Mouse (Mus musculus) hindbrain, embryonic 10.5 days (tissue): Measurements from ENCODE around the gene Ddah2. TPM values are rescaled to one million over a fixed set of nuclear protein-coding genes. Genes with fewer than 3 reads are reported as not detected.

Source experiments
- DNase-seq: peaks from one replicate; pipeline ENCODE4 v3.0.0-alpha.2; 2017; ENCODE audit warnings: low spot score
- H3K27ac ChIP-seq: fragments of 300-500 bp; sonication (generic); 2 replicates; pipeline ENCODE4 v1.5.1; 2016; ENCODE audit warnings: mild to moderate bottlenecking, moderate library complexity
- H3K27me3 ChIP-seq: fragments of 300-500 bp; sonication (generic); 2 replicates; pipeline ENCODE4 v1.6.1; 2016; ENCODE audit warnings: mild to moderate bottlenecking; ENCODE audit not compliant: poor library complexity, insufficient read depth, severe bottlenecking
- H3K36me3 ChIP-seq: fragments of 300-500 bp; sonication (generic); 2 replicates; pipeline ENCODE4 v1.6.1; 2016; ENCODE audit warnings: mild to moderate bottlenecking, moderate library complexity
- H3K4me1 ChIP-seq: fragments of 300-500 bp; sonication (generic); replicated peaks from 2 replicates; pipeline ENCODE4 v1.6.1; 2016; ENCODE audit warnings: mild to moderate bottlenecking
- H3K4me3 ChIP-seq: fragments of 300-500 bp; sonication (generic); 2 replicates; pipeline ENCODE4 v1.5.1; 2016; ENCODE audit warnings: mild to moderate bottlenecking, moderate library complexity
- H3K9me3 ChIP-seq: fragments of 300-500 bp; sonication (generic); 2 replicates; pipeline ENCODE4 v1.6.1; 2016; ENCODE audit warnings: mild to moderate bottlenecking, moderate library complexity
- WGBS: fragments of 180-500 bp; shearing (Covaris S2); methylation state at CpG from one replicate; pipeline ENCODE4 v1.1.7; 2016; 5-methylcytosine and 5-hydroxymethylcytosine counted together
- polyA plus RNA-seq: library from polyadenylated mRNA; unstranded; fragments of >200 nt; fragmentation: Nextera tagmentation; extraction: Ambion mirVana; gene quantifications from 2 replicates; pipeline ENCODE4 v1.2.1, GENCODE M21; 2016

Ddah2 gene
- polyA plus RNA-seq, 1 experiment from 2014 or later, result 664 TPM

- Histone ChIP-seq H3K27ac (peak overlapping the region; percentile 86), H3K9me3 (no peaks in the 10 kb centered on the region), H3K4me1 (peaks cover 51% of the 10 kb centered on the region), H3K36me3 (peaks cover 23% of the 10 kb centered on the region), H3K27me3 (no peaks in the 10 kb centered on the region), H3K4me3 (peak overlapping the region; percentile 39)
- peak; percentile 92 for DNase-seq
- WGBS, result 8% methylated on average over 17 of the region's 17 CpGs
These were observed 37.5 kb upstream of the Ddah2 start for GRCm38 (mm10) chr17:35021163-35021808.

- no peak for DNase-seq
- Histone ChIP-seq H3K9me3 (no peaks in the 10 kb centered on the region), H3K36me3 (peaks cover 17% of the 10 kb centered on the region), H3K27me3 (no peaks in the 10 kb centered on the region), H3K4me3 (peak overlapping the region; percentile 39), H3K27ac (peak overlapping the region; percentile 86), H3K4me1 (peaks cover 58% of the 10 kb centered on the region)
- 66% methylated on average over 6 of the region's 6 CpGs for WGBS
These were observed 36.9 kb upstream of the Ddah2 start for GRCm38 (mm10) chr17:35021842-35022477.

GRCm38 (mm10) chr17:35022541-35023060 lies 36.2 kb upstream of the Ddah2 start:
- Histone ChIP-seq H3K36me3 (peaks cover 10% of the 10 kb centered on the region), H3K4me3 (no peak overlapping the region), H3K4me1 (peaks cover 64% of the 10 kb centered on the region), H3K27ac (peak overlapping the region; percentile 53; the same call in 1 of the 2 replicates), H3K27me3 (no peaks in the 10 kb centered on the region), H3K9me3 (no peaks in the 10 kb centered on the region)
- 93% methylated on average over 8 of the region's 8 CpGs for WGBS
- no peak for DNase-seq

- Histone ChIP-seq H3K9me3 (no peaks in the 10 kb centered on the region), H3K27me3 (no peaks in the 10 kb centered on the region), H3K27ac (peak overlapping the region; percentile 68), H3K4me3 (peak overlapping the region; percentile 9; the same call in 1 of the 2 replicates), H3K4me1 (peaks cover 69% of the 10 kb centered on the region), H3K36me3 (peaks cover 7% of the 10 kb centered on the region; the same call in 1 of the 2 replicates)
- WGBS, result 89% methylated on average over 5 of the region's 5 CpGs
- no peak for DNase-seq
These were observed 35.6 kb upstream of the Ddah2 start for GRCm38 (mm10) chr17:35023221-35023620.

GRCm38 (mm10) chr17:35023756-35024155 lies 35.1 kb upstream of the Ddah2 start:
- Histone ChIP-seq H3K36me3 (peaks cover 2% of the 10 kb centered on the region; the same call in 1 of the 2 replicates), H3K27ac (peak overlapping the region; percentile 68), H3K4me3 (no peak overlapping the region), H3K27me3 (no peaks in the 10 kb centered on the region), H3K9me3 (no peaks in the 10 kb centered on the region), H3K4me1 (peaks cover 71% of the 10 kb centered on the region)
- DNase-seq, result no peak
- WGBS, result 73% methylated on average over 4 of the region's 4 CpGs

- Histone ChIP-seq H3K9me3 (no peaks in the 10 kb centered on the region), H3K36me3 (no peaks in the 10 kb centered on the region), H3K4me1 (peaks cover 76% of the 10 kb centered on the region), H3K27ac (peak overlapping the region; percentile 68), H3K27me3 (no peaks in the 10 kb centered on the region), H3K4me3 (0 out of 2 replicates have a peak overlapping the region, but pooled peaks have one; percentile 9)
- no peak for DNase-seq
- WGBS, result 86% methylated on average over 13 of the region's 13 CpGs
These were observed 34.6 kb upstream of the Ddah2 start for GRCm38 (mm10) chr17:35024261-35024660.

- Histone ChIP-seq H3K9me3 (no peaks in the 10 kb centered on the region), H3K4me3 (0 out of 2 replicates have a peak overlapping the region, but pooled peaks have one; percentile 9), H3K27ac (peak overlapping the region; percentile 69), H3K4me1 (peaks cover 78% of the 10 kb centered on the region), H3K27me3 (peaks cover 3% of the 10 kb centered on the region; the same call in 1 of the 2 replicates), H3K36me3 (no peaks in the 10 kb centered on the region)
- WGBS, result 57% methylated on average over 10 of the region's 10 CpGs
- no peak for DNase-seq
These were observed 33.9 kb upstream of the Ddah2 start for GRCm38 (mm10) chr17:35024691-35025488.

- WGBS, result 82% methylated on average over 5 of the region's 5 CpGs
- no peak for DNase-seq
- no peaks in the 10 kb centered on the region for H3K9me3 ChIP-seq
- no peak overlapping the region for H3K4me3 ChIP-seq
- peaks cover 81% of the 10 kb centered on the region for H3K4me1 ChIP-seq
- H3K27ac ChIP-seq, result peak overlapping the region; percentile 79
- peaks cover 3% of the 10 kb centered on the region; the same call in 1 of the 2 replicates for H3K27me3 ChIP-seq
- no peaks in the 10 kb centered on the region for H3K36me3 ChIP-seq
These were observed 32.6 kb upstream of the Ddah2 start for GRCm38 (mm10) chr17:35026206-35026605.

GRCm38 (mm10) chr17:35027277-35028068 lies 31.4 kb upstream of the Ddah2 start, which contains the start of gene Sapcd1:
Gene Sapcd1 (minus strand): TSS chr17:35028016.
- WGBS, result 32% methylated on average over 13 of the region's 13 CpGs
- peaks cover 3% of the 10 kb centered on the region; the same call in 1 of the 2 replicates for H3K27me3 ChIP-seq
- H3K4me1 ChIP-seq, result peaks cover 73% of the 10 kb centered on the region
- no peaks in the 10 kb centered on the region for H3K36me3 ChIP-seq
- H3K9me3 ChIP-seq, result no peaks in the 10 kb centered on the region
- DNase-seq, result peak; percentile 57
- H3K27ac ChIP-seq, result peak within 1 kb of the TSS; percentile 80
- H3K4me3 ChIP-seq, result peak within 1 kb of the TSS; percentile 37

- no peak overlapping the region for H3K4me3 ChIP-seq
- peaks cover 3% of the 10 kb centered on the region; the same call in 1 of the 2 replicates for H3K27me3 ChIP-seq
- no peaks in the 10 kb centered on the region for H3K36me3 ChIP-seq
- H3K4me1 ChIP-seq, result peaks cover 72% of the 10 kb centered on the region
- H3K27ac ChIP-seq, result no peak overlapping the region
- H3K9me3 ChIP-seq, result no peaks in the 10 kb centered on the region
- DNase-seq, result no peak
- 83% methylated on average over 2 of the region's 2 CpGs for WGBS
These were observed 30.5 kb upstream of the Ddah2 start for GRCm38 (mm10) chr17:35028315-35028714.

- Histone ChIP-seq H3K9me3 (no peaks in the 10 kb centered on the region), H3K27me3 (peaks cover 3% of the 10 kb centered on the region; the same call in 1 of the 2 replicates), H3K4me3 (peak overlapping the region; percentile 34), H3K4me1 (peaks cover 57% of the 10 kb centered on the region), H3K36me3 (no peaks in the 10 kb centered on the region), H3K27ac (peak overlapping the region; percentile 80)
- 27% methylated on average over 19 of the region's 19 CpGs for WGBS
- DNase-seq, result peak; percentile 65
These were observed 28.9 kb upstream of the Ddah2 start for GRCm38 (mm10) chr17:35029691-35030532.
